ENCODE assay signal across 8 mouse cellular contexts in the genomic region with DNA sequence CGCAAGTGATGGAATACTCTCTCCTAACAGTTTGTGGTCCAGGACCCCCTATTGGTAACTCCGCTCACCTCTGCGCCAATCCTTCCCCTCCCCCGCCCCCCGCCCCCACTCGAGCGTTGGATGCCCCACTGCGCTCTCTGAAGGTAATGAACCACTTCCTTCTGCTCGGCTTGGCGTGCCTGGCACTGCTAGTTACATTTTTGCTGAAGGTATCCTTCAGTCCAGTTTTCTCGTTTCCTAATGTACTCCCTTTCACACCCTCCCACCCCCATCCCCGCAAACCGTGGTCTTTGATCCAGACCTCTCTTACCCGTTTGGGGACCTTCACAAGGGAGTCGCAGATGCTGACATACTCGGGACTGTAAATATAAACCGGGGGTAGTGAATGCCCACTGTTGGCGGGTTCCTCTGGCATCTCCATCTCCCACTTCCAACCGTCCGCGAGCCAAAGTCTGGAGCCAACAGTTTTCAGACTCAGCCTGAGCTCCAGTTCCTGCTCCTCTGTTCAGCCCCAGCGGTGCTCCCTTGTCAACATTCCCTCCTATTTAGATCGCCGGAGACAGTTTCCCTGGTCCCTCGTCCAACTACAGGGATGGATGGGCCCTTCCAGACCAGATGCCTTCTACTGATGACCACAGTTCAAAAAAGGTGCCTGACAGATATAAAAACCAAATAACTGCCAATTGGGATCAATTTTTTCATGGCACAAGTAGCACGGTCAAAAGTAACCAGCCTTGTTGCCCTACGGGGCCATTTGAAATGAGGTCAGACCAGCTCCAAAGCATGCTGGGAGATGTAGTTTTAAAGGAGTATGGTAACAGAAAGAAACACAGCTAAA. TPM values are rescaled to one million over a fixed set of nuclear protein-coding genes. Genes with fewer than 3 reads are reported as not detected.
DNase-seq lines count a peak whose midpoint lies in the region; ATAC-seq and TF ChIP-seq lines count a peak whose summit lies in the region.

A gene (minus strand): TSS at position 716 of the 838 bp plus-strand sequence.

- H3K4me1 ChIP-seq in forebrain, postnatal 0 days (ENCODE audit: insufficient read depth) = no peaks in the 10 kb centered on the region
- H3K4me1 ChIP-seq in lung, embryonic 14.5 days (ENCODE audit: insufficient read depth) = no peaks in the 10 kb centered on the region

- no peaks in the 10 kb centered on the region for H3K36me3 ChIP-seq in forebrain, postnatal 0 days (ENCODE audit: insufficient read depth)
- no peaks in the 10 kb centered on the region for H3K36me3 ChIP-seq in lung, embryonic 14.5 days (ENCODE audit: insufficient read depth)

- peak within 1 kb of the TSS; percentile 51 for H3K4me3 ChIP-seq in forebrain, postnatal 0 days (ENCODE audit: low read depth, low read length)
- H3K4me3 ChIP-seq in lung, embryonic 14.5 days (ENCODE audit: low read depth, low read length) = peak within 1 kb of the TSS; percentile 46

- DNase-seq in MEL-GATA-1-ER (ENCODE audit: extremely low read depth, low read depth) = peak; percentile 80
- DNase-seq in cerebellum, adult 18-20 months = peak; percentile 51 to 62
- peak; percentile 66 for DNase-seq in forebrain, postnatal 0 days
- DNase-seq in layer of hippocampus, adult 8-10 months (ENCODE audit: low spot score in 2 of 2) = peak; percentile 38 to 44
- peak; percentile 79 for DNase-seq in lung, embryonic 14.5 days
- DNase-seq in thymus, adult 18-20 months = peak; percentile 14 to 18

- ATAC-seq in forebrain, postnatal 0 days = peak; percentile 94
- ATAC-seq in hematopoietic stem cell, adult 5-6 weeks (replicated peaks in 1 of 2; ENCODE audit: insufficient read depth in 1 of 2, low FRiP score in 2 of 2, low TSS enrichment in 1 of 2, low read depth in 1 of 2, poor library complexity in 2 of 2, severe bottlenecking in 2 of 2) = peak; percentile 90 to 98
- peak; percentile 84 for ATAC-seq in lung, embryonic 14.5 days (ENCODE audit: insufficient read depth)
- ATAC-seq in neutrophil, adult 5-6 weeks (ENCODE audit: extremely low read depth, insufficient number of reproducible peaks, low FRiP score, poor library complexity, severe bottlenecking) = peak; percentile 71; the same call in 1 of the 2 replicates

- H3K27ac ChIP-seq in forebrain, postnatal 0 days (ENCODE audit: low read depth, low read length) = 0 out of 2 replicates have a peak within 1 kb of the TSS, but pooled peaks have one; percentile 10
- peak within 1 kb of the TSS; percentile 52; the same call in 1 of the 2 replicates for H3K27ac ChIP-seq in lung, embryonic 14.5 days (ENCODE audit: low read depth)

- H3K9ac ChIP-seq in forebrain, postnatal 0 days = peak within 1 kb of the TSS; percentile 50
- peak within 1 kb of the TSS; percentile 50 for H3K9ac ChIP-seq in lung, embryonic 14.5 days

- TF ChIP-seq CTCF in forebrain, postnatal 0 days (IDR thresholded peaks at IDR 0.05; ENCODE audit: low read depth) = no peak
- no peak for TF ChIP-seq CTCF in lung, embryonic 14.5 days (IDR thresholded peaks at IDR 0.05; ENCODE audit: low read depth)

- peak within 1 kb of the TSS; percentile 53 for H3K4me2 ChIP-seq in forebrain, postnatal 0 days (ENCODE audit: low read depth)
- H3K4me2 ChIP-seq in lung, embryonic 14.5 days = peak within 1 kb of the TSS; percentile 63

- WGBS in forebrain, postnatal 0 days = 28% methylated on average over 26 of the region's 27 CpGs
- 13% methylated on average over 27 of the region's 27 CpGs for WGBS in lung, embryonic 14.5 days

- no peaks in the 10 kb centered on the region for H3K9me3 ChIP-seq in forebrain, postnatal 0 days (ENCODE audit: low read length)
- H3K9me3 ChIP-seq in lung, embryonic 14.5 days (ENCODE audit: low read depth, low read length) = no peaks in the 10 kb centered on the region

- H3K27me3 ChIP-seq in forebrain, postnatal 0 days (ENCODE audit: insufficient read depth, low read length) = no peaks in the 10 kb centered on the region; the same call in 1 of the 2 replicates
- H3K27me3 ChIP-seq in lung, embryonic 14.5 days (ENCODE audit: insufficient read depth, low read length) = no peaks in the 10 kb centered on the region

RNA-seq across cellular contexts. Expression of the gene that starts here (rescaled TPM):
- total RNA-seq in forebrain, postnatal 0 days (2014; rRNA removed) = 12.7 and 13.5 TPM in 2 replicates
- 7.9 and 8.4 TPM in 2 replicates for polyA plus RNA-seq in forebrain, postnatal 0 days (2015; fragmentation: Nextera tagmentation; extraction: Ambion mirVana)
- total RNA-seq in hematopoietic stem cell, adult 5-6 weeks (2017) = 13.1 and 23.1 TPM in 2 replicates
- 10 to 100 TPM; 17.7 to 24.6 (median 19.8) TPM for total RNA-seq in layer of hippocampus, adult 8-10 months (2022)
- polyA plus RNA-seq in lung, embryonic 14.5 days (2014; fragmentation: Nextera tagmentation; extraction: Ambion mirVana) = 3.1 and 3.9 TPM in 2 replicates
- 9.5 and 11.7 TPM in 2 replicates for total RNA-seq in neutrophil, adult 5-6 weeks (2017)

Comparison
In these comparisons a context has a peak if more than half of its experiments do, and no peak if none do; other contexts are left out.
1. Peak in every context shown above with its lines: DNase-seq, ATAC-seq, H3K4me3 ChIP-seq and H3K27ac ChIP-seq.
2. DNase-seq: peak in every context shown above with its lines; median percentile 80 in MEL-GATA-1-ER; 79 in lung, embryonic 14.5 days; 66 in forebrain, postnatal 0 days; 56 in cerebellum, adult 18-20 months; 41 in layer of hippocampus, adult 8-10 months; 16 in thymus, adult 18-20 months.